Mouse (Mus musculus) thymus, postnatal 14 days (tissue): ENCODE results near the gene Ciart.
"Not testable (repeated sequence)": the region's sequence is repeated elsewhere in the genome, so short reads cannot be mapped to it uniquely, and the experiment has no call there.

Experiments used
- DNase-seq: peaks from one replicate; pipeline ENCODE4 v3.0.0; 2021

Gene Ciart

DNA sequence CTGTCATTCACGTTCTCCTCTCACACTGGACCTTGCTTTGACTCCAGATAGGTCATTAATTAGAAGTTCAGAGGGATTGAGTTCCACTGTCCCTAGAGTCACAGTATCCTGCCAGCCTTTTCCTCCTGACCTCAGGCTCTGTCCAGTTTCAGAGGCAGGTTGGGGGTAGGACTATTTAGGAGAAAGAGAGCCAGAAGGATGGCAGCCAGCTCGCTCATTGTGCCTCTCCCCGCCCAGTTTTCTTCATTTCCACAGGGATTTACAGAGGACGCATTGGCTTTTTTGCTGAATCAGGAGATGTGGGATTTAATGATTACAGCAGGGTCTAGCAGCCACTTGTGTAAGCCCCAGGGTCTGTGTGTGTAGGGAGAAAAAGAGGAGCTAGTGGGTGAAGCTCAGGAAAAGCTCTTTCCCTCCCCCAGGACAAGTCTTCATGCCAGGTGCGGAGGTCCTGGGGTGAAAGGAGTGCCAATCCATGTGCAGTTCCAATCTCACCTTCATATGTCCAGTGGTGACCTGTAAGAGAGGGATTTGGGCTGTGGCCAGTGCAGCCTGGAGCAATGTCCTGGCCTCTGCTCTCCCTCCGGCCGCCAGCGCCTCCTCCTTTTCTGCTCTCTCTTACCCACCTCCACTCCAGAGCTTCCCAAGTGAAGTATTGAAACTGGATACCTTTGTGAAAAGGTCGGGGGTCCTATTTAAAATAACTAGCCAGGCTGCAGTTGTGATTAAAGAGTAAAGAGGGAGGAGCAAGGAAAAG lies 19.7 kb upstream of the Ciart start:
- DNase-seq: no peak

DNA sequence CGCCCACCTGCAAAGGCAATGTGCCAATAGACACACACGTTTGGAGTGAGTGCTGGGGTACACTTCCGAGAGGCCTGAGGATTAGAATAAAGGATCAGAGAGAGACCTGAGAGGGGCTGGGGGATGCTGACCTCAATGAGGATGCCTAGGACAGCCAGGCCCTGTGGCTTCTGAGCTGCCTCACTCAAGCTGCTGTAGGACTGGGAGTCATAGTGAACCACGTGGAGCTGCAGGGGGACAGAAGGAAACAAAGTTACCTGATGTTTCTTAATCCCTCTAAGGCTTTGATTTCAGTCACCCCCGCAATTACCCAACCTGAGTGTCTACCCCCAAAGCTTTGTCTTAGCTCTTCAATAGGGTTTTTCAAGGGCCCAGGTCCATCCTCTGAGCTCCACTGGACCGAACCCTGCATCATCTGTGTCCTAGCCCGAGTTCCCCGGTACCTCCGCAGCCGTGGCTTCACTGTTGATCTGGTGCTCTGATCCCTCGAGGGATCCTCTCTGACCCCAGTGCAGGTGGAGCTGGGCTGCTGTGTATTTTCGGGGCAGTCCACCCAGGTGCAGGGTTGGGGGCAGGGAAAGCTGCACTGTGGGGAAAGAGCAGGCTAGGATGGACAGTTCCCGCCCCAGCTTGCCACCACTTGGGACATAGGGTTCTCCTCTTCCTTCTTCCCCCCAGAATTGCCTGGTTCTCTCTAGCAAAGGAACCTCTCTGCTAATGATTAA lies 17.9 kb upstream of the Ciart start:
- no peak for DNase-seq

DNA sequence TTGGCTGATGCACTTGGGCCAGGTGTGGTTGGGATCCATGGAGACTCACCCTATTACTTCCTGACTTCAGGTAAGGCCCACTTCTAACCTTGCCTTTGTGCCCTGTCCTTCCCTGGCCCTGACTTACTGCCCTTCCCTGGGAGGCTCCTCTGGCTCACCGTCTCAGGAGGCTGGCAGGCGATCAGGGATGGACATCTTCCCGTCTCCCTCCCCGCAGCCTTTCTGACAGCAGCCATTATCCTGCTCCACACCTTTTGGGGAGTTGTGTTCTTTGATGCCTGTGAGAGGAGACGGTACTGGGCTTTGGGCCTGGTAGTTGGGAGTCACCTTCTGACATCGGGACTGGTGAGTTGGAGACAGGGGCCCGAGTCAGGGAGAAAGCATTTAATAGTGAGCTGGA lies 13.4 kb upstream of the Ciart start:
- DNase-seq: not testable (repeated sequence)

DNA sequence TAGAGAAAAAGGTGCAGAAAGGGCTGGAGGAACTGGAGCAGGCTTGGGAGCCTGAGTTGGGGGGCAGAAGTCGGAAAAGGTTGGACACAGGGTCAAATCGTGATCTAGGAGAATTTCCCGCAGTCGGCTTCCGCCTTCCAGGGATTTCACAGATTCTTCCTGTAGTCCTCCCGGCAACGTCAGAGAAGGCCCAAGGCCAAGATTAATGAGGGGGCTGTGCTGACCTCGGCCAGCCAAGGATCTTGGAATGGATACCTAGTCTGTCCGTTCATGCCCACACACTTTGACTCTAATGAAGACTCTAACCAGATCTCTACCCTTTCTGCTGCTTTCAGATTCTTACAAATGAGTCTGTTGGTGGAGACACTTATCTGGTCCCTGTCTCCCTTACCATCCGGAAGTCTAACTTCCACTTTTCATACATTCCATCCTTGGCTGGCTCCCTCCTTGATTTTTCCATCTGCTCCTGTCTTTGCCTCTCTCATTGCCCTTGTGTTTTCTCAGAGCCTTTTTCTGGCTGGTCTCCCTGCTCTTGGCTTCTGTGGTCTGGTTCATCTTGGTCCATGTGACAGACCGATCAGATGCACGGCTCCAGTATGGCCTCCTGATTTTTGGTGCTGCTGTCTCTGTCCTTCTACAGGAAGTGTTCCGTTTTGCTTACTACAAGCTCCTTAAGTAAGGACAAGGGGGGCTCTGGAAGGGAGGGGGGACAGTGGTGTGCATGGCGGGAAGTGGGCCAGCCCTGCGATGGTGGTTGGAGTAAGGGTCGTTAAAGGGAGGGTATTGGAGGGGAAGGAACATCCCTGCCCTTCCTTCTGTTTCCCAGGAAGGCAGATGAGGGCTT lies 12.5 kb upstream of the Ciart start:
- peak; percentile 36 for DNase-seq

DNA sequence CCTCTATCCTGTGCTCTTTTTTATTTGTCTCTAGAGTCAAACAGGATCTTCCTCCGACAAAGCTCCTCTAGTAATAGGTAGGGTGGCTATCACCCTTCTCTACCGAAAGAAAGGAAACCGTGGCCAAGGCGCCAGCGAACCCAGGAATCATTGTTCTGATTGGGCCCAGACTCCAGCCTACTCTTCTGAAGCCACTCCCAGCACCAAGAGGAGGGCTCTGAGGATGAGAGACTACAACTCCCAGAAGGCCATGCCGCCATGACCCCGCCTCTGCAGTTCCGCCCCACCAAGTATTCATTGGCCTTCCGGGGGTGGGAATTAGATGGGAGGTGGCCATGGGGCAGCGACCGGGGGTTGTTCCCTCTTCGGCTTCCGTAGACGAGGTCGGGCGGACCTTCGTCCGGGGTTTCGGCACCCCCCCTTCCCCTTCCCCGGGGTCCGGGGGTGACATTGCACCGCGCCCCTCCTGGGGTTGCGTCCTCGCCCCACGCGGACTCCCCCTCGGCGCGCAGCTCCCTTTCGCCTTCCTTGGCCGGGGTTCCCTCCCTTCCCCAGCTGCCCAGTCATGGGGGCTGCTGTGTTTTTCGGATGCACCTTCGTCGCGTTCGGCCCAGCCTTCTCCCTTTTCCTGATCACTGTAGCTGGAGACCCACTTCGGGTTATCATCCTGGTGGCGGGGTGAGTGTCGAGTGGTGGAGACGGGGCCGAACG lies 11.7 kb upstream of the Ciart start, which contains the start of gene Aph1a:
Gene Aph1a (plus strand): TSS at position 364 of the 711 bp plus-strand sequence.
- DNase-seq: peak; percentile 96

DNA sequence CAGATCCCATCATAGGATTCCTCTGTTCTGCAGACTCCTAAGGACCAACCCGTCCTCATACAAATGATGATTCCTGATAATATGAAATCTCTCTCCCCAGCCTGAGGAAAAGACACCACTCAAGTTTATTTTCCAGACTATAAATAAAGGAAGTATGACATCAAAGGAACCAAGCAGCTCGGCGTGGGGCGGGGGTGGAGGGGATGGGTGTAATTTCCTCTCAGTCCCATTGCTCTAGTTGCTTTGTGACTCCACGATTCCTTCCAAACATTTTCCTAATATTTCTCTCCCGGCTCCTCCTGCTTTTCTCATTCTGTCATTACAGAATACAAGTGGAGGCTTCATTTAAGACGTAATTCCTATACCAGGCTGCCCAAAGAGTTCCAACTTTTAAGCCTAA lies 11.1 kb upstream of the Ciart start:
- peak; percentile 43 for DNase-seq

DNA sequence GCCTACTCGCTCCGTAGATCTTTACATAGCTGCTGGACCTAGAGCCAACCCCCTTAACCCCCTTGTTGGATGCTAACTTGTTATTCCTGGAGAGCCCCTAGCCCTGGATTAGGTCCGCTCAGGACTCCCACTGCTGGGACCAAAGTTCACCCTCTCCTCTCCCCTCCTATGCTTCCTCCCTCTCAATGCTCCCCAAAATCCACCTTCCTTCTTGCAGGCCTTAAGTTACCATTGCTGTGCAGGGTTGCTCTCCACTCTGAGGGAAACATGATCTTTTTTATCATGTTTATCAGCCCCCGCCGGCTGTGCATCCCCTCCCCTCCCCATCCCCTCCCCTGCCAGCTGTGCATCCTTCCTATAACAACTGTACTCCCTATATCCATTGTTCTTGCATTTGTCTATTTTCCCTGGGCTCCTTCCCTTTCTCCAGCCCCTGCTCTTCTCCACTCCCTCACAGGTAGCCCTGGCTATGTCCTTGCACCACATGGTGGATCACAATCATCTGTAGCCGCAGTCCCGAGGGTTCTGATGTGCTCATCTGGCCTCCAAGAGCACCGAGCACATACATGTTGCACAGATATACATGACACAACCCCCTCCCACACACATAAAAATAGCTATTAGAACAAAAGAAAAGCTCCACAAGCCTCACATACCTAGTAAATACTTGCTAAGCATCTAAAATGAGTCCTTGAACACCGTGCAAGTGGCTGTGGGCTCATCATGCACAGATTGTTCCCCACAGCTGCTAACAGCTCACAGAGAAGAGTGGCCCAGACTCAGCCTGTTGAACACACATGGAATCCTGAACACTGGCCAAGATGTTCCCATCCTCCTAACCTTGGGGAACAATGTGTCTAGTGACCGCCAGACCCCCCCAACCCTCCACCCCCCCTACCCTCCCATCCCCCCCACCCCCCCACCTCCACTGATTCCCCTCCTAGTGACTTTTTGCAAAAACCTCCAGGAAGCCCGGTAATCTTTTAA lies 10.3 kb upstream of the Ciart start:
- peak; percentile 21 for DNase-seq

DNA sequence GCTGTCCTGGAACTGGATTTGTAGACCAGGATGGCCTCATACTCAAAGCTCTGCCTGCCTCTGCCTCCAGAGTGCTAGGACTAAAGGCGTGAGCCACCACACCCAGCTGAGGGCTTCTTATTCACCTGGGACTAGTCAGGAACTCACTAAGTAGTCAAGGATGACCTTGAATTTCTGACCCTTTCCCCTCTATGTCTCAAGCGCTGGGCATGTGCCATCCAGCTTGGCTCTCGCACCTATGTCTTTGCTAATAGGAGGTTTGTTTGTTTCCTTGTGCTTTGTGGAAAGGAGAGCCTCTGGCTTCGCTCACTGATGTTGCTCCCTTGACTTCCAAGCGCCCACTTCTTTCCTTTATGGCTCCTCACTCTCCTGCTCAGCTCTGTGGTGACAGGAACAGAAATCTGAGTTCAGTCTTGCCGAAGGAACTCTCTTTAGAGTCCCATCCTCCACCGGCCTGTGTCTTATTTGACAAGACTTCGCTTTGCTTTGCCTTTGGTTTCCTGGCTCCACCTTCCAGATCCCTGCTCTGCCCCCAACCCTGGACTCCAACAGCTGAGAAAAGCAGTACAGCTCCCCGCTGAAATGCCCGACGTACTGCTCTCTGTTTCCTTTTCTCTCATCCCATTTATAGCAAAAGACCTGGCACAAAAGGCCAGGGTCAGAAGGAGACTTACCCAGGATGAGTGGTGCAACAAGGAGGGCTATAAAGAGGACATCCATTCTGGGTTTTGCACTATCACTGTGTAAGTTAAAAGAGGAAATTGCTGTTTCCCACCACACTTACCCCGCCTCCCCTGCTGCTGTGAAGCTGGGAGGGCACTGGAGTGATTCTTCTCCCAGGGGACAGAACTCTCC lies 9.4 kb upstream of the Ciart start, which contains the start of gene BC028528:
Gene BC028528 (minus strand): TSS at position 795 of the 855 bp plus-strand sequence.
- peak; percentile 29 for DNase-seq

DNA sequence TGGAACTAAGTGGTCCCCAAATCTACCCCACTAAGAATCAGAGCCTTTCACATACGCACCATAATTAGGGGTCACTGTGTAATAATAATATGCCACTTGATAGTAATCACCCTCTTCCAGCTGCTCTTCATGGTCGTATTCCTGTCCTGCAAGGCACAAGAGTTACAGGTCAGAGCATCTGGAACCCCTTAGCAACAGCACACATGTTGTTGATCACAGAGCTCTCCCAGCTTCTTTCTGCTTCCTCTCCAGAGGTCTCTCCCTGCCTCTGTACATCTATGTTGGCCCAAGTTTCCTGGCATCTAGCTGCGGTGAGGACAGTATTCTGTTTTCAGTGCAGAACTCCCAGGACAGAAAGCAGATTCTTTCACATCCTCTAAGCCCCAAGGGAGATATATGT lies 7.6 kb upstream of the Ciart start:
- DNase-seq: no peak

DNA sequence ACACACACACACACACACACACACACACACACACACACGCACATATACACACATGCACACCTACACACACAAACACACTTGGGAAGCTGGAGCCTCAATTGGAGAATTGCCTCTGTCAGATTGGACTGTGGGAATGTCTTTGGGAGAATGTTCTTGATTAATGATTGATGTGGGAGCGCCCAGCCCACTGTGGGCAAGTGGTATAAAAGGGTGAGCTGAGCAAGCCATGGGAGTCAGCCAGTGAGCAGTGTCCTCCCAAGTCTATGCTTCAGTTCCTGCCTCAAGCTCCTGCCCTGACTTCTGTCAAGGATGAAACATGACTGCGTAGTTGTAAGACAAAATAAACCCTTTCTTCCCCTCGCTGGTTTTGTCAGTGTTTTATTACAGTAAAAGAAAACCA lies 5.5 kb upstream of the Ciart start:
- no peak for DNase-seq

DNA sequence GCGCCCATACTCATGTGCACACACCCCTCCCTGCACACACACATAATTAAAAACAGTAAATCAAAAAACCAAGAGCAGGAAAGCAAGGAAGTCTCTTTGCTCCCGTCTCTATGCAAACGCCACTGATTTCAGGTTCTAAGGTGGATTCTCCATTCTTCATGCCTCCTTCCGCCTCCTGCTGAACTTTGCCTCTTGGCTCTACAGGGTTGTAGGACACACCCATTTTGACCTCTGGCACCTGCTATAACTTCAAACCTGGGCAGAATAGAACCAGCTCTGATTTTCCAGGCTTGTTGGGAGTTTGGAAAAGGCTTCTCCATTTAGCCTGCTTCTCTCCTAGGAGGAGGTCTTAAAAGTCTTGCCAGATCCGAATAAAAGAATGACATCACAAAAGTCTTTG lies 2.3 kb upstream of the Ciart start:
- no peak for DNase-seq

DNA sequence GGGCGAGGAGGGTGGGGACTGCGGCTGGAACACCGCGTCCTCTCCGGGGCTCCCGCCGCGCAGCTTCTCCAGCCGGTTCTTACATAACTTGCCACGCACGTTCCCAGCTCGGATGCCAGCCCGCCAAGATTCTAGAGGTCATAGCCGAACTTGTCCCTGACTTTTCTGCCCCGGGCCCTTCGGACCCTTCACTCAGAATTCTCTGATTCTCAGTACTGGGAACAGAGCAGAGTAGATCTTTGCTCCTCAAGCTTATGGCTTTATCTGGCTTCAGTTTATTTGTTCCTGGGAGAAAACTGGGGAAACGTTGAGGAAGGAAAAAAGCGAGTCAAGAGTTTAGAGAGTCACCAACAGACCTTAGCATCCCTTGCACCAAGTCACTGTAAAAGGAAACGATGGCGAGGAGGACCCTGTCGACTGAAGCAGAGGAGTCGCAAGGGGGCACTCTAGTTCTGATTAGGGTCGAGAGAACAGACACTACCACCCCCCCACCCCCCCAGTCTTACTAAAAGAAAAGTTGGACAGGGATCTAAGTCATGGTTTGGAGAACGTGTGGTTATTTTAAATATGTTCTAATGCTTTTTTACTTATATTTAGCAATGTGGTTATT lies 870 bp upstream of the Ciart start:
- DNase-seq: peak; percentile 86

DNA sequence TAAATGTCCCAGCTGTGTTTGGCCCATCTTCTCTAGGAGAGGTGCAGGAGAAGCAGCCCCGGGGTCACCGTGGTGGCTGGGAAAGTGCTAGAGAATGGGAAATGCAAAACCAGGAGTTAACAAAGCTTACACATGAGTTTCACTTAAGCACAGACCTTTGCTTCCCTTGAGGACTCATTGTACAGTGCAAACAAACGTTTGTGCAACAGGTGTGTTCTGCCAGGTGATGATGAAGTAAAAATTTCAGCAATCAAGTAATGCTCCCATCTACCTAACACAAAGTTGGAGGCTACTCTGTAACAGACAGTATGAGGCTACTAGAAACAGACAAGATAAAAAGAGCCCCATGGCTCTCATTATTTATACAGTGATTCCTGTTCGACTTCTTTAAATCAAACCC lies 3.0 kb downstream of the Ciart start:
- DNase-seq: no peak

DNA sequence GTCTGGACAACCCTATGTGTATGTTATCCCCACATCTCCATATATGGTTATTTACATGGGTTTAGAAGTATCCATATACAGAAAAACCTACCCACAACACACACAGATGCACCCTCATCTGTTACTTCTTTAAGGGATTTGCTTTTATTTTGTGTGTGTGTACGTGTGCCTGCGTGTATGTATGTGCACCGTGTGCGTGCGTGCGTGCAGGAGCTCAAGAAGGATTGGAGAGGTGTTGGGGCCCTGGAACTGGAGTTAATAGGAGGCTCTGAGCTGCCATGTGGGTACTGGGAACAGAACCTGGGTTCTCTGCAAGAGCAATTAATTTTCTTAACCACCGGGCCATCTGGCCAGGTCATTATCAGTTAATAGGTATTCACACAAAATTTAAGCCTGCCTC lies 10.0 kb downstream of the Ciart start:
- no peak for DNase-seq

DNA sequence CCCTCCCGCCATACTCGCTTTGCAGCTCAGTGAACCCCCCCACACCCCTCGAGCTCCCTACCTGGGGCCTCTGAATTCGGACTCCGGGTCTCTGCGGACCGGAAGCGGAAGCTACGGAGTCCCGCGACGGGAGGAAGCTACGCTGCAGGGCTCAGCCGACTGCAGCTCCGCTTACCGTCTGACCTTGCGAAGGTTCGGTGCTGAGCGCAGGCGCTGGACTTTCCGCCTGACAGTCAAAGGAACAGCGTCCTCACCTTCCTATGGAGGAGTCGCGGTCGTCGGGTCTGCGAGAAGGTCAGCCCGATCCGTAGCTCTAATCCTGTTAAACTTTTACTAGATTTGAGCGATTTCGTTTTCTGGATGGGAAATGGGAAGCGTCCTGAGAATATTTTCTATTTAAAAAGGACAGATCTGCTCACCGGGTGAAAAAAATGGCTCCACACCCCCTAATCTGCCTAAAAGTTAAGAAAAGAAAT lies 10.6 kb downstream of the Ciart start, which contains the start of gene Mrps21:
Gene Mrps21 (minus strand): TSS at position 128 of the 476 bp plus-strand sequence.
- peak; percentile 87 for DNase-seq

DNA sequence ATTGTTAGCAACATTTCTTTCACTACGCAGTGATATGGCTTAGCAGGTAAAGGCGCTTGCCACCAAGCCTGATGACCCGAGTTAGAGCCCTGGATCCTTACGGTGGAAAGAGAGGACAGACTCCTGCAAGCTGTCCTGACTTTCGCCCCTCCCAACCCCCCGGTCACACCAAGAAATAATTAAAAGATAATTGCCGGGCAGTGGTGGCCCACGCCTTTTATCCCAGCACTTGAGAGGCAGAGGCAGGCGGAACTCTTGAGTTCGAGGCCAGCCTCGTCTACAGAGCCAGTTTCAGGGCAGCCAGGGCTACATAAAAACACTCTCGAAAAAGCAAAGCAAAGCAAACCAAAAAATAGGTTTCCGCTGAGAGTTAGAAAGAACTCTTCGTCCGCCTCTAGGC lies 11.1 kb downstream of the Ciart start:
- no peak for DNase-seq

DNA sequence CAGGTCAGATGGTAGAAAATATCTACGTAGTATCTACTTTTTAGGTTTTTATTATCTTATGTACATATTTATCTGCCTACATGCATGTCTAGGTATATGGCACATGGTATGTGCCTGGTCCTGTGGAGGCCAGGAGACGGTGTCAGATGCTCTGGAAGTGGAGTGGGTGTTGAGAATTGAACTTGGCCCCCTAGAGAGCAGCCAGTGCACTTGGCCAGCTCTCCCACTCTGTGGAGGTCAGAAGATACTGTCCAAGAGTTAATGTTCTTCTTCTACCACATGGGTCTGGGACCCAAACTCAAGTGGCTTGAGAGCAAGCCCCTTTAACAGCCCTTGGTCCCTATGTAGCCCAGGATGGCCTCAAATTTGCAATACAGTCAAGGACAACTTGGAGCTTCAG lies 14.6 kb downstream of the Ciart start:
- no peak for DNase-seq

DNA sequence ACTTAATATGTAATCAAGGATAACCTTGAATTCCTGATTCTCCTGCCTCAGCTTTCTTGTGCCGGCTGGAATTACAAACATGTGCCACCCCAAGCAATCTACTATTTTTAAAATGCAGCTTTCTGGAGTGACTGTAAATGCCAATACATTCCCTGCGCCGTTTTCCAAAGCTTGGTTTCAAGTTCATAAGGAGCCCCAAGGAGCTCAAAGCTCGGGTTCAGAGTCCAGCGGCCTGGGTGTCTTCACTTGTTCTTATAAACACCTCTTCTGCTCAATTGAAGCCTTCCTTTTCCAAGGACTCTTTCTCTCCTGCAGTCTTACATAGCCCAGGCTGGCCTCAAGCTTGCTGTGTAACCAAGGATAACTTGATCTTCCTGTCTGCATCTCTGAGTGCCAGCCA lies 16.0 kb downstream of the Ciart start:
- DNase-seq: no peak

DNA sequence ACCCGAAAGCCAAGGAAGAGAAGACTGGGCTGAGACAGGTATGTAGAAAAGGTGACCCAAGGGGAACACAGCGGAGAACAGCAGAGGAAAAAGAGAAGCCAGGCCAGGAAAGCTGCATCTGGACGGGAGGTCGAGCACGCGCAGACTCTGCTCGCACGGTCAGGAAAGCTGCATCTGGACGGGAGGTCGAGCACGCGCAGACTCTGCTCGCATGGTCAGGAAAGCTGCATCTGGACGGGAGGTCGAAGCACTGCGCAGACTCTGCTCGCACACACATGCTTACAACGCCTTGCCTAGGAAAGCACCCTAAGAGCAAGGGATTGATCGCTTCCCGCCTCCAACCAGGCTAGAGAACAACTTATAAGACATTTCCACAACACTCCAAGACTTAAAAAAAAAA lies 16.5 kb downstream of the Ciart start:
- DNase-seq: no peak

DNA sequence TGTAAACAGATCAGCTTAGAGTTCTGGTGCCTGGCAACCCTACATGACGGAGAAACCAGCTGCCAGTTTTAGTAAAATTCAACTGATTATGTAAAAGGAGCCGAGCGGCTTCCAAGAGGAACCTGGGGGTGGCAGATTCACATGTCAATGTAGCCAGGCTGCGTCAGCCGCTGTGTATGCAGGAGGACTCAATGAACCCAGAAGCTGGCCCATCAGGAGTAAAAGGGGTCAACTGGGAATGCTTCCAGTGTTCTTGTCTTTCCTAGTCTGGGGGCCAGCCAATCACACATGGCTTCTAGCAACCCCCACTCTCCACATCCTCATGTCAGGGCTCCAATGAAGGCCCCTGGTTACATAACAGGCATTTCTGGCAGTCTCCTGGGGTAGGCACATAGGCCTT lies 17.0 kb downstream of the Ciart start:
- no peak for DNase-seq
